Mouse (Mus musculus) T-helper 17 cell (primary cell): ENCODE data around the gene Kdelr2.
"Not testable (repeated sequence)": the region's sequence is repeated elsewhere in the genome, so short reads cannot be mapped to it uniquely, and the experiment has no call there.

ENCODE experiments used
- in situ Hi-C, 2 experiments: fragments of 300-600 bp; cut with MboI, MseI; formaldehyde crosslinking; loops; 1 replicate in 1 of 2; 2 replicates in 1 of 2; pipeline ENCODE4 v1.15.1; 2025; ENCODE audit warnings: high pct_unique_total_duplicates in 2 of 2

Kdelr2 gene

GRCm38 (mm10) chr5:143403221-143404147 is at the start of gene Kdelr2:
Gene Kdelr2 (plus strand): TSS chr5:143403838.
- in situ Hi-C loops, result no loop called here

GRCm38 (mm10) chr5:143356017-143356416 is 47.6 kb upstream of the Kdelr2 start:
- in situ Hi-C loops, result loop anchor here in 1 of 2 experiments (25.0 kb wide), 1 partner anchor 1819 kb away; no protein-coding TSS in a partner anchor

- in situ Hi-C loops, result loop anchor here in 1 of 2 experiments (25.0 kb wide), 1 partner anchor 1820 kb away; no protein-coding TSS in a partner anchor
Observed at GRCm38 (mm10) chr5:143356686-143357388, 46.8 kb upstream of the Kdelr2 start, which contains the start of gene Grid2ip. Gene Grid2ip (plus strand): TSS chr5:143357338.

GRCm38 (mm10) chr5:143357564-143357963 is 46.1 kb upstream of the Kdelr2 start:
- in situ Hi-C loops, result loop anchor here in 1 of 2 experiments (25.0 kb wide), 1 partner anchor 1820 kb away; no protein-coding TSS in a partner anchor

GRCm38 (mm10) chr5:143359263-143359662 is 44.4 kb upstream of the Kdelr2 start:
- in situ Hi-C loops, result loop anchor here in 1 of 2 experiments (25.0 kb wide), 1 partner anchor 1822 kb away; no protein-coding TSS in a partner anchor

- in situ Hi-C loops, result loop anchor here (10.0 to 25.0 kb wide), 2 partner anchors 1185 to 1823 kb away; no protein-coding TSS in a partner anchor
Observed at GRCm38 (mm10) chr5:143360000-143360399, 43.6 kb upstream of the Kdelr2 start.

GRCm38 (mm10) chr5:143361428-143361827 is 42.2 kb upstream of the Kdelr2 start:
- in situ Hi-C loops, result loop anchor here (10.0 to 25.0 kb wide), 2 partner anchors 1187 to 1824 kb away; no protein-coding TSS in a partner anchor

GRCm38 (mm10) chr5:143363678-143364615 is 39.7 kb upstream of the Kdelr2 start:
- in situ Hi-C loops, result loop anchor here (10.0 to 25.0 kb wide), 2 partner anchors 1189 to 1827 kb away; no protein-coding TSS in a partner anchor

- in situ Hi-C loops, result loop anchor here (10.0 to 25.0 kb wide), 2 partner anchors 1193 to 1831 kb away; no protein-coding TSS in a partner anchor
Observed at GRCm38 (mm10) chr5:143367931-143368330, 35.7 kb upstream of the Kdelr2 start.

GRCm38 (mm10) chr5:143369611-143370255 is 33.9 kb upstream of the Kdelr2 start:
- in situ Hi-C loops, result loop anchor here (10.0 to 25.0 kb wide), 2 partner anchors 1195 to 1832 kb away; no protein-coding TSS in a partner anchor

- in situ Hi-C loops, result loop anchor here in 1 of 2 experiments (25.0 kb wide), 1 partner anchor 1833 kb away; no protein-coding TSS in a partner anchor
Observed at GRCm38 (mm10) chr5:143370416-143371145, 33.1 kb upstream of the Kdelr2 start.

- in situ Hi-C loops, result loop anchor here in 1 of 2 experiments (25.0 kb wide), 1 partner anchor 1834 kb away; no protein-coding TSS in a partner anchor
Observed at GRCm38 (mm10) chr5:143371146-143371510, 32.5 kb upstream of the Kdelr2 start.

- in situ Hi-C loops, result loop anchor here in 1 of 2 experiments (25.0 kb wide), 1 partner anchor 1836 kb away; no protein-coding TSS in a partner anchor
Observed at GRCm38 (mm10) chr5:143372818-143373217, 30.8 kb upstream of the Kdelr2 start.

GRCm38 (mm10) chr5:143375242-143375641 is 28.4 kb upstream of the Kdelr2 start:
- in situ Hi-C loops, result no loop called here

- in situ Hi-C loops, result no loop called here
Observed at GRCm38 (mm10) chr5:143376156-143376555, 27.5 kb upstream of the Kdelr2 start.

GRCm38 (mm10) chr5:143386797-143387621 is 16.6 kb upstream of the Kdelr2 start:
- in situ Hi-C loops, result no loop called here

GRCm38 (mm10) chr5:143394184-143394583 is 9.5 kb upstream of the Kdelr2 start:
- in situ Hi-C loops, result no loop called here

- in situ Hi-C loops, result not testable (repeated sequence)
Observed at GRCm38 (mm10) chr5:143394966-143395365, 8.7 kb upstream of the Kdelr2 start.
